Mouse (Mus musculus) forebrain, postnatal 0 days (tissue): Measurements from ENCODE around the gene Lrrc15. TPM values are rescaled to one million over a fixed set of nuclear protein-coding genes. Genes with fewer than 3 reads are reported as not detected.
A peak's percentile ranks its signal among the peaks of the same experiment; 100 is the strongest.

Experiments
- ATAC-seq: fragments of 200-750 bp; cut with Nextera tagmentation; 2 replicates; pipeline ENCODE4 v1.8.0; 2017; ENCODE audit warnings: mild to moderate bottlenecking, moderate library complexity
- DNase-seq: peaks from one replicate; pipeline ENCODE4 v3.0.0-alpha.2; 2015
- H3K27ac ChIP-seq: fragments of 300-500 bp; sonication (generic); 2 replicates; pipeline ENCODE4 v1.5.1; 2014; ENCODE audit warnings: low read depth, mild to moderate bottlenecking, antibody characterized with exemption, low read length, moderate library complexity, mixed read lengths
- H3K27me3 ChIP-seq: fragments of 300-500 bp; sonication (generic); 2 replicates; pipeline ENCODE4 v1.6.1; 2014; ENCODE audit warnings: mild to moderate bottlenecking, low read length, mixed read lengths; ENCODE audit not compliant: insufficient read depth
- H3K36me3 ChIP-seq: fragments of 300-500 bp; sonication (generic); 2 replicates; pipeline ENCODE4 v1.6.1; 2014; ENCODE audit warnings: mild to moderate bottlenecking, moderate library complexity; ENCODE audit not compliant: insufficient read depth
- H3K4me1 ChIP-seq: fragments of 300-500 bp; sonication (generic); 2 replicates; pipeline ENCODE4 v1.6.1; 2014; ENCODE audit warnings: antibody characterized with exemption; ENCODE audit not compliant: insufficient read depth
- H3K4me2 ChIP-seq: fragments of 300-500 bp; sonication (generic); 2 replicates; pipeline ENCODE4 v1.6.1; 2014; ENCODE audit warnings: low read depth, mild to moderate bottlenecking, moderate library complexity
- H3K4me3 ChIP-seq: fragments of 300-500 bp; sonication (generic); 2 replicates; pipeline ENCODE4 v1.5.1; 2014; ENCODE audit warnings: low read depth, low read length, mixed read lengths
- H3K9ac ChIP-seq: fragments of 300-500 bp; sonication (generic); 2 replicates; pipeline ENCODE4 v1.6.1; 2014; ENCODE audit warnings: mild to moderate bottlenecking
- H3K9me3 ChIP-seq: fragments of 300-500 bp; sonication (generic); 2 replicates; pipeline ENCODE4 v1.6.1; 2016; ENCODE audit warnings: low read length
- CTCF ChIP-seq: sonication (generic); IDR thresholded peaks from 2 replicates; pipeline ENCODE4 v1.5.1; 2016; ENCODE audit warnings: antibody characterized with exemption, control low read depth, low read depth
- WGBS: fragments of 180-500 bp; shearing (Covaris S2); extraction: QIAGEN DNeasy Blood & Tissue Kit; methylation state at CpG from one replicate; pipeline ENCODE4 v1.1.7; 2014; 5-methylcytosine and 5-hydroxymethylcytosine counted together
- polyA plus RNA-seq: library from polyadenylated mRNA; unstranded; fragments of >200 nt; fragmentation: Nextera tagmentation; extraction: Ambion mirVana; gene quantifications from 2 replicates; pipeline ENCODE4 v1.2.1, GENCODE M21; 2015
- total RNA-seq: library from RNA; depleted of rRNA; stranded (reverse); fragments of >200 nt; gene quantifications from 2 replicates; pipeline ENCODE4 v1.2.3, GENCODE M21; 2014

Lrrc15 gene
- total and polyA plus RNA-seq, 2 experiments from 2014 or later, result 0.12 to 0.48 TPM

GRCm38 (mm10) chr16:30238791-30239190 is 44.3 kb downstream of the Lrrc15 start:
- no peaks in the 10 kb centered on the region for H3K27me3 ChIP-seq
- H3K4me2 ChIP-seq, result no peak overlapping the region
- H3K27ac ChIP-seq, result no peak overlapping the region
- no peaks in the 10 kb centered on the region; the same call in 1 of the 2 replicates for H3K4me1 ChIP-seq
- no peak overlapping the region for H3K9ac ChIP-seq
- H3K4me3 ChIP-seq, result no peak overlapping the region
- no peaks in the 10 kb centered on the region for H3K36me3 ChIP-seq
- DNase-seq (no peak), ATAC-seq (no peak)
- no peak for TF ChIP-seq CTCF
- 81% methylated on average over 6 of the region's 6 CpGs for WGBS
- no peaks in the 10 kb centered on the region for H3K9me3 ChIP-seq

DNA sequence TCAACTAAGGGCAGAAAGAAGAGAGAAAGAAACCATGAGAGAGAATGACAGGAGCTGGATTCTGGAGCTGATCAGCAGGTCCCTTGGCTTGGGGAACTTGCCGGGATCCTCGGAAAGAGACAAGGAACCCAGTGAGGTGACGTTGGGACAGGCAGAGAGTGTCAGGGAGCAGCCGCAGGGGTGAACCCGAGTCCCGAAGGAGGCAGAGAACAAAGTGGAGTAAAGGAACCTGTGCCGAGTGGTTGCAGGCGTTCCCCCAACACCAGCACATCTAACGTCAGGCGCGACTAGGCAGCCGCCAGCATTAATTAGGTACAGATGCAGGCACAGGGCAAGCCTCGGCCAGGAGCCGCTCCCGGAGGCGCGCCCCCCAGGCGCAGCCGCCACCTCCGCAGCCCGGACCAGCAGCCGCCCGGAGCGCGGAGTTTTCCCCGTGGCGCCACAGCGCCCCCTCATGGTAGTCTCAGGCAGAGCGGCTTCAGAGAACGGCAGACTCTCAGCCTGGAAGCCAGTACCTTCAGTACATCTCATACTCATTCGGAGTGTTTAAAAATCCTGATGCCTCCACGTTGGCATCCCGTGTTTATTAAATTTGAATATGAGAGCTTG is 46.9 kb downstream of the Lrrc15 start:
- Histone ChIP-seq H3K36me3 (no peaks in the 10 kb centered on the region), H3K27ac (no peak overlapping the region), H3K9ac (no peak overlapping the region; the same call in 1 of the 2 replicates), H3K27me3 (no peaks in the 10 kb centered on the region), H3K4me3 (peak overlapping the region; percentile 36), H3K9me3 (no peaks in the 10 kb centered on the region), H3K4me2 (peak overlapping the region; percentile 78), H3K4me1 (peaks cover 3% of the 10 kb centered on the region; the same call in 1 of the 2 replicates)
- TF ChIP-seq CTCF, result peak; percentile 94
- WGBS, result 1% methylated on average over 33 of the region's 33 CpGs
- DNase-seq, result peak; percentile 92
- peak; percentile 91 for ATAC-seq

DNA sequence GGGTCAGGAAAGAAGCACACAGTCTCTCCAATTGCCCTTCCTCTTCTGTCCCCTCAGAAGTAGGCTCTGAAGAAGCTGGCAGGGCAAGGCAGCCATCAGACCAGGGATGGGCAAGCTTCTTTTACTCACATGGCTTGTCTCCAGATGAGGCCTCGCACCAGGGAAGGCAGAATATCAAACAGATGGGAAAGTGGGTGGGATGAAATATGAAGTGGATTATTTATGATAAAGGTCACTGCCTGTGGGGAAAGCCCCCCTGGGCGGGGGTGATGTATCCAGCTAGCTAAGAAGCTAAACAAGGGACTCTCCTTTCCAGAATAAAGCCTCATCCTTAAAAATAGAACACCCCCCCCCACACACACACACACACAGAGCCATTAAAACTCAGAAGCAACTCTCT is 47.5 kb downstream of the Lrrc15 start:
- Histone ChIP-seq H3K36me3 (no peaks in the 10 kb centered on the region), H3K4me3 (no peak overlapping the region), H3K4me2 (peak overlapping the region; percentile 78), H3K9ac (no peak overlapping the region), H3K9me3 (no peaks in the 10 kb centered on the region), H3K27me3 (no peaks in the 10 kb centered on the region), H3K4me1 (peaks cover 3% of the 10 kb centered on the region; the same call in 1 of the 2 replicates), H3K27ac (no peak overlapping the region)
- 51% methylated on average over 2 of the region's 2 CpGs for WGBS
- DNase-seq (no peak), ATAC-seq (no peak)
- no peak for TF ChIP-seq CTCF

- no peaks in the 10 kb centered on the region for H3K9me3 ChIP-seq
- no peak overlapping the region for H3K27ac ChIP-seq
- no peak overlapping the region for H3K9ac ChIP-seq
- H3K4me3 ChIP-seq, result no peak overlapping the region
- peaks cover 3% of the 10 kb centered on the region; the same call in 1 of the 2 replicates for H3K4me1 ChIP-seq
- no peak for ATAC-seq
- no peaks in the 10 kb centered on the region for H3K36me3 ChIP-seq
- no peak for DNase-seq
- H3K27me3 ChIP-seq, result no peaks in the 10 kb centered on the region
- no peak overlapping the region for H3K4me2 ChIP-seq
- no peak for TF ChIP-seq CTCF
- WGBS, result 55% methylated on average over 12 of the region's 12 CpGs
These were observed 48.2 kb downstream of the Lrrc15 start for GRCm38 (mm10) chr16:30234636-30235546.

DNA sequence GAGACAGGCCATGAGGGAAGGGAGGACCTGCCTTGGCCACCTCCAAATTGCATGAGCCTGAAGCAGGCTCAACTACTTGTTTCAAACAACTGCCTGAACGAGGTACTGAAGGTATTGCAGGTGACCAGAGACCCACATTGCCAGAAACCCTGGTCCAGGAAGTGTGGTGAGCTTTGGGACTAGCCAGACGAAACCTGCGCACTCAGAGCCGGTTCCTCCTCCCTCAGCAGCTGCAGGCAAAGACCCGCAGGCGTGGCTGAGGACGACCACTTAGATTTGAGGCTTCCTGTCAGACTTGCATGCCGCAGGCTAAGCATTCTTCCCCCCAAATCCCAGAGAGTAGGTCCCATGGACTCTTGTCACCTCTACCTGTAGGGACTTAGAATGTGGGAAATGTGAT is 49.0 kb downstream of the Lrrc15 start:
- no peaks in the 10 kb centered on the region for H3K9me3 ChIP-seq
- no peaks in the 10 kb centered on the region for H3K36me3 ChIP-seq
- no peak for TF ChIP-seq CTCF
- H3K4me2 ChIP-seq, result no peak overlapping the region
- no peak overlapping the region for H3K27ac ChIP-seq
- no peak for ATAC-seq
- H3K4me3 ChIP-seq, result no peak overlapping the region
- no peaks in the 10 kb centered on the region for H3K27me3 ChIP-seq
- no peak for DNase-seq
- WGBS, result 62% methylated on average over 8 of the region's 8 CpGs
- peaks cover 3% of the 10 kb centered on the region; the same call in 1 of the 2 replicates for H3K4me1 ChIP-seq
- H3K9ac ChIP-seq, result no peak overlapping the region

- Histone ChIP-seq H3K9me3 (no peaks in the 10 kb centered on the region), H3K4me2 (no peak overlapping the region), H3K4me1 (peaks cover 3% of the 10 kb centered on the region; the same call in 1 of the 2 replicates), H3K9ac (no peak overlapping the region), H3K4me3 (no peak overlapping the region), H3K27ac (no peak overlapping the region), H3K36me3 (no peaks in the 10 kb centered on the region), H3K27me3 (no peaks in the 10 kb centered on the region)
- DNase-seq, result peak; percentile 27
- ATAC-seq, result peak; percentile 40; the same call in 1 of the 2 replicates
- TF ChIP-seq CTCF, result no peak
- 28% methylated on average over 13 of the region's 13 CpGs for WGBS
These were observed 51.0 kb downstream of the Lrrc15 start for GRCm38 (mm10) chr16:30231882-30232604.
